Mouse (Mus musculus): Measurements from ENCODE around the gene Fam161a. TPM values are rescaled to one million over a fixed set of nuclear protein-coding genes. Genes with fewer than 3 reads are reported as not detected.
"Not testable (repeated sequence)": the region's sequence is repeated elsewhere in the genome, so short reads cannot be mapped to it uniquely, and the experiment has no call there.

The Fam161a gene
- polyA plus RNA-seq, 1 experiment from 2014 or later = 11.8 TPM

- Histone ChIP-seq H3K36me3 (ENCODE audit: control insufficient read depth, insufficient read depth, low read length) (no peaks in the 10 kb centered on the region), H3K27ac (replicated peaks; ENCODE audit: low read depth, low read length) (no peak overlapping the region), H3K9ac (ENCODE audit: low read depth, low read length) (no peak overlapping the region), H3K4me2 (ENCODE audit: low read depth, low read length) (no peak overlapping the region), H3K9me3 (ENCODE audit: control insufficient read depth, low read length) (no peaks in the 10 kb centered on the region), H3K27me3 (replicated peaks; ENCODE audit: control insufficient read depth, insufficient read depth, low read length) (no peaks in the 10 kb centered on the region; the same call in 1 of the 2 replicates), H3K4me3 (ENCODE audit: low read depth, low read length) (no peak overlapping the region), H3K4me1 (ENCODE audit: control insufficient read depth, insufficient read depth, low read length) (peaks cover 8% of the 10 kb centered on the region; the same call in 1 of the 2 replicates)
- ATAC-seq (ENCODE audit: low read depth) (no peak), DNase-seq (ENCODE audit: low spot score) (no peak)
Observed at GRCm38 (mm10) chr11:23049642-23050041, 42.3 kb downstream of the Fam161a start.

GRCm38 (mm10) chr11:23052353-23052752, 45.0 kb downstream of the Fam161a start:
- H3K9ac ChIP-seq (ENCODE audit: low read depth, low read length) = no peak overlapping the region
- no peaks in the 10 kb centered on the region; the same call in 1 of the 2 replicates for H3K27me3 ChIP-seq (replicated peaks; ENCODE audit: control insufficient read depth, insufficient read depth, low read length)
- no peak for ATAC-seq (ENCODE audit: low read depth)
- H3K27ac ChIP-seq (replicated peaks; ENCODE audit: low read depth, low read length) = no peak overlapping the region
- 58% methylated on average over 4 of the region's 4 CpGs for WGBS
- no peak for DNase-seq (ENCODE audit: low spot score)
- no peak overlapping the region for H3K4me2 ChIP-seq (ENCODE audit: low read depth, low read length)
- H3K9me3 ChIP-seq (ENCODE audit: control insufficient read depth, low read length) = no peaks in the 10 kb centered on the region
- no peaks in the 10 kb centered on the region for H3K36me3 ChIP-seq (ENCODE audit: control insufficient read depth, insufficient read depth, low read length)
- no peak overlapping the region for H3K4me3 ChIP-seq (ENCODE audit: low read depth, low read length)
- H3K4me1 ChIP-seq (ENCODE audit: control insufficient read depth, insufficient read depth, low read length) = peaks cover 8% of the 10 kb centered on the region; the same call in 1 of the 2 replicates

GRCm38 (mm10) chr11:23063153-23063552, 55.8 kb downstream of the Fam161a start:
- no peaks in the 10 kb centered on the region for H3K27me3 ChIP-seq (replicated peaks; ENCODE audit: control insufficient read depth, insufficient read depth, low read length)
- H3K4me3 ChIP-seq (ENCODE audit: low read depth, low read length) = no peak overlapping the region
- H3K9me3 ChIP-seq (ENCODE audit: control insufficient read depth, low read length) = no peaks in the 10 kb centered on the region
- no peaks in the 10 kb centered on the region for H3K36me3 ChIP-seq (ENCODE audit: control insufficient read depth, insufficient read depth, low read length)
- H3K4me1 ChIP-seq (ENCODE audit: control insufficient read depth, insufficient read depth, low read length) = peaks cover 4% of the 10 kb centered on the region; the same call in 1 of the 2 replicates
- no peak overlapping the region for H3K4me2 ChIP-seq (ENCODE audit: low read depth, low read length)
- no peak overlapping the region for H3K27ac ChIP-seq (replicated peaks; ENCODE audit: low read depth, low read length)
- no peak overlapping the region for H3K9ac ChIP-seq (ENCODE audit: low read depth, low read length)
- WGBS = 75% methylated on average over 6 of the region's 6 CpGs
- DNase-seq (ENCODE audit: low spot score) (no peak), ATAC-seq (ENCODE audit: low read depth) (no peak)

- Histone ChIP-seq H3K9ac (ENCODE audit: low read depth, low read length) (no peak overlapping the region), H3K36me3 (ENCODE audit: control insufficient read depth, insufficient read depth, low read length) (no peaks in the 10 kb centered on the region), H3K27ac (replicated peaks; ENCODE audit: low read depth, low read length) (no peak overlapping the region), H3K4me2 (ENCODE audit: low read depth, low read length) (no peak overlapping the region), H3K4me3 (ENCODE audit: low read depth, low read length) (no peak overlapping the region), H3K9me3 (ENCODE audit: control insufficient read depth, low read length) (no peaks in the 10 kb centered on the region), H3K4me1 (ENCODE audit: control insufficient read depth, insufficient read depth, low read length) (peaks cover 6% of the 10 kb centered on the region; the same call in 1 of the 2 replicates), H3K27me3 (replicated peaks; ENCODE audit: control insufficient read depth, insufficient read depth, low read length) (no peaks in the 10 kb centered on the region)
- no peak for DNase-seq (ENCODE audit: low spot score)
- ATAC-seq (ENCODE audit: low read depth) = no peak
- WGBS = 63% methylated on average over 3 of the region's 3 CpGs
Observed at GRCm38 (mm10) chr11:23063857-23064256, 56.5 kb downstream of the Fam161a start.

DNA sequence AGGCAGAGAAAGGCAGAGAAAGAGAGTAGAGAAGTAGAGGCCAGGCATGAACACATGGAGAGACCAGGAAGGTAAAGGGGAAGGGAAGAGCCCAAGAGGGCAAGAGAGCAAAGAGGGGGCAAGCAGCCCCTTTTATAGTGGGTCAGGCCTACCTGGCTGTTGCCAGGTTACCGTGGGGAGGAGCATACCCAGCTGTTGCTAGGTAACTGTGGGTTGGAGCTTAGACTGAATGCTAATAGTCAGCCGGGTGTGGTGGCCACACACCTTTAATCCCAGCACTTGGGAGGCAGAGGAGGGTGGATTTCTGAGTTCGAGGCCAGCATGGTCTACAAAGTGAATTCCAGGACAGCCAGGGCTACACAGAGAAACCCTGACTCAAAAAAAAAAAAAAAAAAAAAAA, 56.9 kb downstream of the Fam161a start:
- H3K4me2 ChIP-seq (ENCODE audit: low read depth, low read length); DNase-seq (ENCODE audit: low spot score); H3K27me3 ChIP-seq (replicated peaks; ENCODE audit: control insufficient read depth, insufficient read depth, low read length); H3K9me3 ChIP-seq (ENCODE audit: control insufficient read depth, low read length); H3K4me1 ChIP-seq (ENCODE audit: control insufficient read depth, insufficient read depth, low read length); H3K36me3 ChIP-seq (ENCODE audit: control insufficient read depth, insufficient read depth, low read length); H3K27ac ChIP-seq (replicated peaks; ENCODE audit: low read depth, low read length); H3K4me3 ChIP-seq (ENCODE audit: low read depth, low read length); ATAC-seq (ENCODE audit: low read depth); H3K9ac ChIP-seq (ENCODE audit: low read depth, low read length): not testable (repeated sequence)
- WGBS = 39% methylated on average over 3 of the region's 3 CpGs

DNA sequence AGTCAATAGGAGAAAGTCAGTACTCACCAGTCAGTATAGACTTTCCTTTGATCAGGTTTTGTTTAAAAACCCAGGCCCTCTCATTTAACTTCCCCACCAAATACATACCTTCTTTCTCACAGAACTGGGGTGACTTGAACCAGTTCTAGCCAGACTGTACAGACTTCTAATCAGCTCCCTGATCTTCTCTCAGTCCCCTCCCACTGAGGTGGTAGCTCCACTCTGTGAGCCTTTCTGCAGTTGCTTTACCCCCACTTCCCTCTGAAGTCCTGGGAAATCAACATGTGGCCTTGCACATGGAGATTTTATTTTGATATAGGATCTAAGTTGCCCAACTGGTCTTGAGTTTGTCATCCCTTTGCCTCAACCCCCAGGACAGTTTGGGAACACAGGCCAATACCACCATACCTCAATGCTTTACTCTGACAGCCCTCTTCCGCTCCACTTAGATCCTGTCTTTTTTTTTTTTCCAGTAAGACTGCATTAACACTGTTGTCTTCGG, 57.9 kb downstream of the Fam161a start:
- H3K27me3 ChIP-seq (replicated peaks; ENCODE audit: control insufficient read depth, insufficient read depth, low read length) = no peaks in the 10 kb centered on the region
- ATAC-seq (ENCODE audit: low read depth) = no peak

GRCm38 (mm10) chr11:23067395-23068136, 60.2 kb downstream of the Fam161a start:
- Histone ChIP-seq H3K27me3 (replicated peaks; ENCODE audit: control insufficient read depth, insufficient read depth, low read length) (no peaks in the 10 kb centered on the region), H3K4me3 (ENCODE audit: low read depth, low read length) (peak overlapping the region; percentile 51), H3K4me1 (ENCODE audit: control insufficient read depth, insufficient read depth, low read length) (peaks cover 6% of the 10 kb centered on the region; the same call in 1 of the 2 replicates), H3K9ac (ENCODE audit: low read depth, low read length) (peak overlapping the region; percentile 75), H3K36me3 (ENCODE audit: control insufficient read depth, insufficient read depth, low read length) (no peaks in the 10 kb centered on the region), H3K4me2 (ENCODE audit: low read depth, low read length) (peak overlapping the region; percentile 63), H3K9me3 (ENCODE audit: control insufficient read depth, low read length) (no peaks in the 10 kb centered on the region), H3K27ac (replicated peaks; ENCODE audit: low read depth, low read length) (peak overlapping the region; percentile 40; the same call in 1 of the 2 replicates)
- ATAC-seq (ENCODE audit: low read depth) (peak; percentile 100), DNase-seq (ENCODE audit: low spot score) (peak; percentile 94)
- WGBS = 1% methylated on average over 43 of the region's 49 CpGs

More for the DNA sequence above, 57.9 kb downstream of the Fam161a start:
- Histone ChIP-seq H3K4me2 (ENCODE audit: low read depth, low read length) (no peak overlapping the region), H3K9ac (ENCODE audit: low read depth, low read length) (no peak overlapping the region), H3K27ac (replicated peaks; ENCODE audit: low read depth, low read length) (no peak overlapping the region), H3K4me1 (ENCODE audit: control insufficient read depth, insufficient read depth, low read length) (peaks cover 6% of the 10 kb centered on the region; the same call in 1 of the 2 replicates), H3K4me3 (ENCODE audit: low read depth, low read length) (no peak overlapping the region), H3K9me3 (ENCODE audit: control insufficient read depth, low read length) (no peaks in the 10 kb centered on the region), H3K36me3 (ENCODE audit: control insufficient read depth, insufficient read depth, low read length) (no peaks in the 10 kb centered on the region)
- DNase-seq (ENCODE audit: low spot score) = no peak
- WGBS = 85% methylated on average over 2 of the region's 2 CpGs

DNA sequence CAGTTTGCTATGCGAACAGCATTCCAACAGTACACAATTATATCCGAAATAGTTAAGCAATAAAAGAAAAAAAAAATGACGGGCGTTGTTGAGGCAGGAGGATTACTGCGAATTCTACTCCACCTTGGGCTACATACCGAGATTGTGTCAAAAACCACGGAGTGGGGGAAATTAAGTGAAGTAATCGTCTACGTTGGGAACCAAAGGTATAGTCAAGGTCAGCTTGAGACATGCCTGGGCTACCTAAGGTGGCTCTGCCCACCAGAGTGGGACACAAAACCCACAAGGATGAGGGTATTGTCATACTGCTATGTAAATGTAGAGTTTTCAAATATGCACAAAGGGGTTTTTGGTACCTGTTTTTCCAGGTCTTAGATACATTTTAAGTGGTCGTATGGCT, 60.9 kb downstream of the Fam161a start:
- DNase-seq (ENCODE audit: low spot score) = no peak
- Histone ChIP-seq H3K4me2 (ENCODE audit: low read depth, low read length) (peak overlapping the region; percentile 63), H3K9ac (ENCODE audit: low read depth, low read length) (peak overlapping the region; percentile 75), H3K27me3 (replicated peaks; ENCODE audit: control insufficient read depth, insufficient read depth, low read length) (no peaks in the 10 kb centered on the region), H3K4me3 (ENCODE audit: low read depth, low read length) (peak overlapping the region; percentile 51), H3K36me3 (ENCODE audit: control insufficient read depth, insufficient read depth, low read length) (no peaks in the 10 kb centered on the region), H3K4me1 (ENCODE audit: control insufficient read depth, insufficient read depth, low read length) (peaks cover 6% of the 10 kb centered on the region; the same call in 1 of the 2 replicates), H3K9me3 (ENCODE audit: control insufficient read depth, low read length) (no peaks in the 10 kb centered on the region), H3K27ac (replicated peaks; ENCODE audit: low read depth, low read length) (no peak overlapping the region)
- 8% methylated on average over 10 of the region's 10 CpGs for WGBS
- no peak for ATAC-seq (ENCODE audit: low read depth)
